Mouse (Mus musculus) neural tube, embryonic 11.5 days (tissue): ENCODE data around the gene Zfand2a. TPM values are rescaled to one million over a fixed set of nuclear protein-coding genes. Genes with fewer than 3 reads are reported as not detected.

ENCODE experiments used
- ATAC-seq: fragments of 200-750 bp; cut with Nextera tagmentation; 2 replicates; pipeline ENCODE4 v1.8.0; 2017; ENCODE audit warnings: moderate number of reproducible peaks, mild to moderate bottlenecking, moderate TSS enrichment, moderate library complexity; ENCODE audit not compliant: insufficient read depth, low FRiP score, low TSS enrichment
- DNase-seq: peaks from one replicate; pipeline ENCODE4 v3.0.0-alpha.2; 2015; ENCODE audit warnings: low spot score
- H3K27ac ChIP-seq: fragments of 300-500 bp; sonication (generic); 2 replicates; pipeline ENCODE4 v1.5.1; 2014; ENCODE audit warnings: low read depth, mild to moderate bottlenecking, low read length
- H3K27me3 ChIP-seq: fragments of 300-500 bp; sonication (generic); 2 replicates; pipeline ENCODE4 v1.6.1; 2014; ENCODE audit warnings: mild to moderate bottlenecking, low read length, mixed read lengths; ENCODE audit not compliant: control insufficient read depth, insufficient read depth
- H3K36me3 ChIP-seq: fragments of 300-500 bp; sonication (generic); 2 replicates; pipeline ENCODE4 v1.6.1; 2014; ENCODE audit warnings: mild to moderate bottlenecking, low read length, moderate library complexity, mixed read lengths; ENCODE audit not compliant: control insufficient read depth, insufficient read depth
- H3K4me1 ChIP-seq: fragments of 300-500 bp; sonication (generic); 2 replicates; pipeline ENCODE4 v1.6.1; 2014; ENCODE audit warnings: low read length, mixed read lengths; ENCODE audit not compliant: control insufficient read depth, insufficient read depth
- H3K4me2 ChIP-seq: fragments of 300-500 bp; sonication (generic); 2 replicates; pipeline ENCODE4 v1.6.1; 2014; ENCODE audit warnings: low read depth, mild to moderate bottlenecking, moderate library complexity
- H3K4me3 ChIP-seq: fragments of 300-500 bp; sonication (generic); 2 replicates; pipeline ENCODE4 v1.5.1; 2014; ENCODE audit warnings: low read depth, low read length
- H3K9ac ChIP-seq: fragments of 300-500 bp; sonication (generic); 2 replicates; pipeline ENCODE4 v1.6.1; 2014; ENCODE audit warnings: mild to moderate bottlenecking, low read length
- H3K9me3 ChIP-seq: fragments of 300-500 bp; sonication (generic); 2 replicates; pipeline ENCODE4 v1.6.1; 2016; ENCODE audit warnings: low read length; ENCODE audit not compliant: control insufficient read depth
- WGBS: fragments of 180-500 bp; shearing (Covaris S2); extraction: QIAGEN DNeasy Blood & Tissue Kit; methylation state at CpG from one replicate; pipeline ENCODE4 v1.1.7; 2014; 5-methylcytosine and 5-hydroxymethylcytosine counted together
- polyA plus RNA-seq: library from polyadenylated mRNA; unstranded; fragments of >200 nt; fragmentation: Nextera tagmentation; extraction: Ambion mirVana; gene quantifications from 2 replicates; pipeline ENCODE4 v1.2.1, GENCODE M21; 2014

Gene Zfand2a
- polyA plus RNA-seq, 1 experiment from 2014 or later = 5.4 TPM

DNA sequence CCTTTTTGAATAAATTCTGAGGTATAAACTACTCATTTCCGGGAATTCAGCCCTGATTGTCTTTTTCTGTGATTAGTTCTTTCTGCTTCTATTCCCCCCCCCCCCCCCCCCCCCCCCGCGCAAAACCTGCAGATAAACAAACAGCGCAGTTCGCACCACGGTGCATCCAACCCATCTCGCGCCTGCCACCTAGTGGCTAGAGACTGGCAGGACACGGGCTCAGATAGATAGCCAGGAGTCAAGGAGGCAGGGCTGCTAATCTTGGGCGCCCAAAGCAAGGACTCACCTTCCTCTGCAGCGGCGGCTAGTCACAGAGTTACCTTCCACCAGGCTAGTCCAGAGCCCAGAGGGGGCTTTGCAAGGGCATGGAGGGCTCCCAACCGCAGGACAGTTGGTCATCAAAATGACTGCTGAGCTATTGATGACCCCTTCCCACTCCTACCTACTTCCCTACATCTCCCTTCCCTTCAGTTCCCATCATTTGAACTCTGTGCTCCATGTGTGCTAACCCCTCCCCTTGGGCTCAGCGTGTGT, 20.8 kb upstream of the Zfand2a start:
- H3K9me3 ChIP-seq = no peaks in the 10 kb centered on the region
- no peaks in the 10 kb centered on the region for H3K4me1 ChIP-seq
- ATAC-seq = no peak
- H3K27me3 ChIP-seq = 0 out of 2 replicates have a peak, but pooled peaks cover 2% of the 10 kb centered on the region
- no peak overlapping the region for H3K4me3 ChIP-seq
- H3K36me3 ChIP-seq = no peaks in the 10 kb centered on the region
- no peak overlapping the region for H3K9ac ChIP-seq
- no peak overlapping the region for H3K4me2 ChIP-seq
- no peak overlapping the region for H3K27ac ChIP-seq
- DNase-seq = peak; percentile 71
- 4% methylated on average over 12 of the region's 14 CpGs for WGBS

DNA sequence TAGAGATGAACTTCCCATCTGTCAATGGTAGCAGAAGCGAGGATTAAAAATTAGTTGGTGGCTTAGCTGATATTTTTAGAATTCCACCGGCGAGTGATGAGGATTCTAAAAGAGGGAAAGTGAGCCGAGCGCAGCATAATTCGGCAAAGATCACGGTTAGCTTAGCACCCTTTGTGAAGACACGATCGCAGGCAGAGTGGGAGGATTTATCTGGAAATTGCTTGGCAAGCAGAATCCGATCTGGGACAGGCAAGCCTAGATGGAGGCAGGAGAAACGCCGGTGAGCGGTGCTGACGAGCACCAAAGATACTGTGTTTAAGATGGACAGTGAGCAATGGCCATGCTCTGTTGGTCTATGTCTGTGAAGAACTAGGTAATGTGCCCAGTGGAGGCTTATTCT, 17.9 kb upstream of the Zfand2a start:
- Histone ChIP-seq H3K27ac (no peak overlapping the region), H3K4me1 (no peaks in the 10 kb centered on the region), H3K4me2 (no peak overlapping the region), H3K27me3 (0 out of 2 replicates have a peak, but pooled peaks cover 2% of the 10 kb centered on the region), H3K9ac (no peak overlapping the region), H3K4me3 (no peak overlapping the region), H3K36me3 (no peaks in the 10 kb centered on the region), H3K9me3 (no peaks in the 10 kb centered on the region)
- no peak for DNase-seq
- 86% methylated on average over 14 of the region's 14 CpGs for WGBS
- no peak for ATAC-seq

DNA sequence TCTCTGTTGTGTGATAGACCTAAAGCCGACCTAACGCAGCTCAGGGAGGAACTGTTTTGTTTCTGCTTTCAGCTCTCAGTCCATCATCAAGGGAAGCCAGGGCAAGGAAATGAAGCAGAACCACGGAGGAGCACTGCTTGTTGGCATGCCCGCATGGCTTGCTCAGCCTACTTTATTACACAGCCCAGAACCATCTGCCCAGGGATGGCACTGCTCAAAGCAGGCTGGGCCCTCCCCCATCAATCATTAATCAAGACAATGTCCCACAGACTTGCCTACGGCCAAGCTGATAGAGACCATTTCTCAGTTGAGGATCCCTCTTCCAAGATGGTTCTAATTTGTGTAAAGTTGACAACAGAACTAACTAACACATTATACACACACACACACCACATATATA, 14.4 kb upstream of the Zfand2a start:
- no peak for DNase-seq
- no peak overlapping the region for H3K4me3 ChIP-seq
- no peaks in the 10 kb centered on the region for H3K36me3 ChIP-seq
- H3K4me1 ChIP-seq = no peaks in the 10 kb centered on the region
- no peak overlapping the region for H3K9ac ChIP-seq
- H3K4me2 ChIP-seq = no peak overlapping the region
- ATAC-seq = no peak
- WGBS = 63% methylated on average over 5 of the region's 5 CpGs
- no peaks in the 10 kb centered on the region for H3K27me3 ChIP-seq
- H3K27ac ChIP-seq = no peak overlapping the region
- no peaks in the 10 kb centered on the region for H3K9me3 ChIP-seq

DNA sequence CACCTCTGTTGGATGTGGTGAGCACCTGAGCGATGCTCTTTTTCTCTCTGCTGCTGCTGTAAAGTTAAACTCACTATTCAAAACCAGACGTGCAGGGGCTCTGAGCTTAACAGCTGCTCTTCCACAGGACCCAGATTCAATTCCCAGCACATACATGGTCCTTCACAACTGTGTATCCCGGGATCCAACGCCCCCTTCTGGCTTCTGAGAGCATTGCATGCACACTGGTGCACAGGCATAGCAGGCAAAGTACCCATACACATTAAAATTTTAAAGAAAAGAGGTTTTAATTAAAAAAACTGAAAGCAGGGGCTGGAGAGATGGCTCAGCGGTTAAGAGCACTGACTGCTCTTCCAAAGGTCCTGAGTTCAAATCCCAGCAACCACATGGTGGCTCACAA, 12.6 kb upstream of the Zfand2a start:
- 51% methylated on average over 5 of the region's 5 CpGs for WGBS
- DNase-seq (no peak), ATAC-seq (no peak)
- Histone ChIP-seq H3K4me3 (no peak overlapping the region), H3K9me3 (no peaks in the 10 kb centered on the region), H3K36me3 (no peaks in the 10 kb centered on the region), H3K4me1 (no peaks in the 10 kb centered on the region), H3K4me2 (no peak overlapping the region), H3K9ac (no peak overlapping the region), H3K27ac (no peak overlapping the region), H3K27me3 (no peaks in the 10 kb centered on the region)

DNA sequence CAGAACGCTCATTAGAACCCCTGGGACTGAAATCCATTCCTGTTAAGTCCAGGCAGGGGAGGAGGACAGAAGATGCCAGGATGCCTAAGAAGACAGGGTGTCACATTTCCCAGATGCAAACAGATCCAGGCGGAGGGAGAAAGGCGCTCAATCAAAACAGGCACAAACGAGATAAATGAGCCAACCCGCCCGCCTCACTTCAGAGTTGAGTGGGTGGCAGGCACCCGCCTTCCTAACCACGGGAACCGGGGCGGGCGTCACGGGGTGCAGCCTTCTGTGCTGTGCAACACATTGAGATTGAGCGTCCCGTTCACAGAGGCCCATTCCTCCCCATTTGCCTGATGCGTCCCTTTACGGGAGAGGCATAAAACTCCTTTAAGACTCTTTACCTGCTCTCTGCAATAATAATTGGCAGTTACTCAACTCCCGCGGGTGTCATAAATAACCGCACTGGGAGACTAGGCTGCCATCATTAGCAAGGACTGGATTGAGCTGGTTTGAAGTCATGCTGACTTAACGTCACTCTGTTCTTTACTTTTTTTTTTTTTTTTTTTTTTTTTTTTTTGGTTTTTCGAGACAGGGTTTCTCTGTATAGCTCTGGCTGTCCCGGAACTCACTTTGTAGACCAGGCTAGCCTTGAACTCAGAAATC, 10.8 kb upstream of the Zfand2a start:
- H3K9me3 ChIP-seq = no peaks in the 10 kb centered on the region
- 43% methylated on average over 22 of the region's 22 CpGs for WGBS
- ATAC-seq = no peak
- H3K36me3 ChIP-seq = no peaks in the 10 kb centered on the region
- no peak overlapping the region for H3K27ac ChIP-seq
- peak; percentile 27 for DNase-seq
- H3K4me3 ChIP-seq = no peak overlapping the region
- H3K4me1 ChIP-seq = no peaks in the 10 kb centered on the region
- H3K4me2 ChIP-seq = no peak overlapping the region
- H3K27me3 ChIP-seq = no peaks in the 10 kb centered on the region
- H3K9ac ChIP-seq = no peak overlapping the region

DNA sequence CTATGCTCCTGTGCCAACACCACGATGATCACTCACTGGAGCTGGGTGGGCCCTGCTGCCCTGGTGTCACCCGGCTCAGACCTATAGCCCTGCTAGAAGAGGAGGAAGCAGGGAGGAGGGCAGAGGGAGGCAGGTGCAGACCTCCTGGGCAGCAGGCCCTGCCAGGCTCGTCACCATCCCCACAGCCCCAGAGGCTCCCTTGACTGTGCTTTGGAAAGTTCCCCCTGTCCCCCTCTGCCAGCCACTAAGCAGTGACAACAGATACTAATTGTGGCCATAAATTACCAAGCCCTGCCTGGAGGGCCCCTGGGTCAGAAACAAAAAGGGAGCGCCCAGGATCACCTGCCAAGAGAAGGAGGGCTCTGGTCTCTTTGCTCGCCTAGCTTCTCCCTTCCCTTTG, 9.3 kb upstream of the Zfand2a start:
- Histone ChIP-seq H3K9me3 (no peaks in the 10 kb centered on the region), H3K9ac (no peak overlapping the region), H3K4me3 (no peak overlapping the region), H3K4me2 (no peak overlapping the region), H3K27me3 (no peaks in the 10 kb centered on the region), H3K27ac (no peak overlapping the region), H3K4me1 (no peaks in the 10 kb centered on the region), H3K36me3 (no peaks in the 10 kb centered on the region)
- ATAC-seq = no peak
- WGBS = 28% methylated on average over 5 of the region's 5 CpGs
- DNase-seq = no peak

DNA sequence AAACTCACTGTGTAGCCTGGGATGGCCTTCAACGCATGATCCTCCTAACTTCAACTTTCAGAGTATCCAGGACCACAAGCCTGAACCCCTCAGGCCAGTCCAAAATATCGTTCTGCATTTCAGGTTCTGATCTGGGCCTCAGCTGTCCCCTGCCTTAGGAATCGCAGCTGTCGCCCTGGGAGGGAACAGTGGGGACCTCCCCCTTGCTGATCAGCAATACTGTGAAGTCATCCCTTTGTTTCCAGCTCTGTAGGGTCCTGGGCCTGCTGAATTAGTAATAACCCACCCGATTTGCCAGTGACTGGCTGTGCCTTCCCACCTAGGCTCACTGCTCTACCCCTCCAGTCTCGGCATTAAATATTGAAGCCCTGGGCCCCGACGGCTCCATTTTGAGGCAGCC, 7.0 kb upstream of the Zfand2a start:
- H3K4me2 ChIP-seq = no peak overlapping the region
- H3K4me1 ChIP-seq = no peaks in the 10 kb centered on the region
- DNase-seq (no peak), ATAC-seq (no peak)
- no peaks in the 10 kb centered on the region for H3K27me3 ChIP-seq
- no peak overlapping the region for H3K9ac ChIP-seq
- H3K36me3 ChIP-seq = no peaks in the 10 kb centered on the region
- 0 out of 2 replicates have a peak, but pooled peaks cover 2% of the 10 kb centered on the region for H3K9me3 ChIP-seq
- H3K27ac ChIP-seq = no peak overlapping the region
- WGBS = 55% methylated on average over 8 of the region's 8 CpGs
- H3K4me3 ChIP-seq = no peak overlapping the region

DNA sequence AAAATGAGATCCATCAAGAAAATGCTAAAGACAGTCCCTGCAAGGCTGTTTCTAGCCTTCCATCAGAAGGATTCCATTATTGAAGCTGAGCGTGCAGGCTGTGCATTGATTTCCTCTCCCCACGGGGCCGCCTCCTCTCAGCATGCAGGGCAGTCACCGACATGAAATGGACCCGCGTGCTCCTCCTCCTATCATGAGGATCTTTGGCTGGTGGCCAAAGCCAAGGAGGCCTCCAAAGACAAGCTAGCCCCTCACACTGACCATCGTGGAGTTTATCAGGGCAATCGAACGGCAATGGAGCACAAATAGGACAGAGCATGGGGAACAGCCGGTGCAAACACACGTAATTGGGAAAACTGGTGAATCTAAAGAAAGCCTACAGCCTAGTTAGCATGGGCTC, 5.8 kb upstream of the Zfand2a start:
- no peak overlapping the region for H3K27ac ChIP-seq
- no peak overlapping the region for H3K4me2 ChIP-seq
- ATAC-seq (no peak), DNase-seq (no peak)
- H3K4me1 ChIP-seq = no peaks in the 10 kb centered on the region
- no peak overlapping the region for H3K9ac ChIP-seq
- H3K4me3 ChIP-seq = no peak overlapping the region
- H3K9me3 ChIP-seq = 0 out of 2 replicates have a peak, but pooled peaks cover 5% of the 10 kb centered on the region
- H3K36me3 ChIP-seq = no peaks in the 10 kb centered on the region
- WGBS = 83% methylated on average over 11 of the region's 11 CpGs
- no peaks in the 10 kb centered on the region for H3K27me3 ChIP-seq

DNA sequence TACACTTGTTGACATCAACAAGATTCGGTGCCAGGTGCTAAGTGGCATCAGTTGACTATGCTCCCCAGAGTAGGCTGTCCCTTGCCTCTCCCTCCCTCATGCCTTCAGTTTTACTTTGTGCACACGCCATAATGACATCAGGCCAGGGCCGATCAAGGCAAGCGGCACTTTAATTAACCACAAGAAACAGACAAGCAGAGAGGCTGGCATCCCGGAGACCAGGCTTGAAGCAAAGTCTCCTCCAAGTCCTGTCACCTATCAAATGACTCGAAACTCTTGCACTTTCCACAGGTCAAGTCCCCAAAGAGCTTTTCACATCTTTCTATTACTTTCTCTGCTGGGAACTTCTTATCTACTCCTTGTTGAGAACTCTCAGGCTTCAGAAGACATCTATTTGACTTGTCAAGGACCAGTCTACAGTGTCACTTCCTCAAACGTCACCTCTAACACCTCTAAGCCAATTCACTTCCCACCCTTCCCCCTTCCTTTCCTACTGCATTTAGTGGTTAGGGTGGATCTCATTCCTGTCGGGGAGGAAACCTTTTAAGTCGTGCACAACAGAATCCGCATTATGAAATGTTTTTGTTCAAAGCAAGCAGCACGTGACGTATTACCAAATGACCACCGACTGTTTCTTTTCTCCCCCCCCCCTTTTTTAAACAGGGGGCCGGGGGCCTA, 1.0 kb downstream of the Zfand2a start:
- Histone ChIP-seq H3K36me3 (peaks cover 2% of the 10 kb centered on the region; the same call in 1 of the 2 replicates), H3K9ac (peak overlapping the region; percentile 78), H3K9me3 (0 out of 2 replicates have a peak, but pooled peaks cover 5% of the 10 kb centered on the region), H3K27ac (no peak overlapping the region), H3K4me1 (peaks cover 9% of the 10 kb centered on the region; the same call in 1 of the 2 replicates), H3K4me3 (peak overlapping the region; percentile 90), H3K27me3 (no peaks in the 10 kb centered on the region), H3K4me2 (peak overlapping the region; percentile 69)
- no peak for ATAC-seq
- DNase-seq = no peak
- 63% methylated on average over 14 of the region's 14 CpGs for WGBS
